Mouse (Mus musculus): ENCODE measurements at regions not wholly inside any gene's neighbourhood (a gene's known extent, or its start where the extent isn't known, plus 50 kb on each side); places are given as distances from the start of the nearest gene placed in this dataset.
A peak's percentile ranks its signal among the peaks of the same experiment; 100 is the strongest.

GRCm38 (mm10) chr7:70780742-70781332 lies 414.3 kb upstream of the Nr2f2 start:
- intact Hi-C loops (cut with DNase I), result no loop called here
- no peak for DNase-seq (ENCODE audit: low spot score in 2 of 2)

GRCm38 (mm10) chr7:70777763-70778162 lies 411.2 kb upstream of the Nr2f2 start:
- intact Hi-C loops (cut with DNase I), result no loop called here
- DNase-seq (ENCODE audit: low spot score in 2 of 2), result no peak

GRCm38 (mm10) chr7:70769655-70770054 lies 403.1 kb upstream of the Nr2f2 start:
- intact Hi-C loops (cut with DNase I), result no loop called here

DNA sequence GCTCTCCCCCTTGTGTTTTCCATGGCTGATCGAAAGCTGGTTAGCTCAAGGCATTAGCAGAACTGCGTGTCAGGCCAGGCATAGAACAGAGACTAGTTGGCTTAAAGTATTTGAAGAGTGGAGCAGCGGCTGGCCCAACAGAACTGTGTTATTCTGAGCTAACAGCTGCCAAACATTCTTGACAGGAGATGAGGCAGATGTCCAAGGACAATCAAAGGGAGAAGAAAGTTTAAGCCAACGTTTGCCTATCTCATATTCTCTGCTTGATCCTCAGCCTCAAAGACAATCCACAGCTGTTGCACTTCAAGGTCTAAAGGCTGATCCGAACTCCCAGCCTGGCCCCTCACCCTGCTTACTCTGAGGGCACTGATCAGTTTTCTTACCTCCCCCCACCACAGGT lies 401.2 kb upstream of the Nr2f2 start:
- intact Hi-C loops (cut with DNase I), result no loop called here
- DNase-seq (ENCODE audit: low spot score in 2 of 2), result no peak

More at GRCm38 (mm10) chr7:70769655-70770054, 403.1 kb upstream of the Nr2f2 start:
- DNase-seq (ENCODE audit: low spot score in 2 of 2), result no peak

DNA sequence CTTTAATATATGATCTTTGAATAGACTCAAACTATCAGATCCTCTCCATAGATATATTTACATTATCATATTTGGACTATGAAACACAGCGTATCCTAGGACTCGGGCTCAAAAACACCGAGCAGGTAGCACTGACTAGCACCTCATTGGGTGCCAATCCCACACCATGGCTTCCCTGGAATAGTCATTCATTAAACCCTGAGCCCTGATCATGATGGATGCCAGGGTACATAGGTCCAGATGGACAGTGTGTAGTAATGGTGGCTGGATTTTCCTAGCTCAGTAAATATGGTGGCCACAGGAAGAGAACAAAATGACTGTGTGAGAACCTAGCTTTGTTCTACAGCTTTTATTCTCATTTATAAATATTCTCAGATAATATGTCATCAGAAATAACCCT lies 390.1 kb upstream of the Nr2f2 start:
- DNase-seq (ENCODE audit: low spot score in 2 of 2), result no peak
- intact Hi-C loops (cut with DNase I), result no loop called here

GRCm38 (mm10) chr7:70754826-70755225 lies 388.3 kb upstream of the Nr2f2 start:
- intact Hi-C loops (cut with DNase I), result no loop called here
- DNase-seq (ENCODE audit: low spot score in 2 of 2), result no peak

GRCm38 (mm10) chr7:70752802-70753218 lies 386.3 kb upstream of the Nr2f2 start:
- no peak for DNase-seq (ENCODE audit: low spot score in 2 of 2)
- intact Hi-C loops (cut with DNase I), result no loop called here

DNA sequence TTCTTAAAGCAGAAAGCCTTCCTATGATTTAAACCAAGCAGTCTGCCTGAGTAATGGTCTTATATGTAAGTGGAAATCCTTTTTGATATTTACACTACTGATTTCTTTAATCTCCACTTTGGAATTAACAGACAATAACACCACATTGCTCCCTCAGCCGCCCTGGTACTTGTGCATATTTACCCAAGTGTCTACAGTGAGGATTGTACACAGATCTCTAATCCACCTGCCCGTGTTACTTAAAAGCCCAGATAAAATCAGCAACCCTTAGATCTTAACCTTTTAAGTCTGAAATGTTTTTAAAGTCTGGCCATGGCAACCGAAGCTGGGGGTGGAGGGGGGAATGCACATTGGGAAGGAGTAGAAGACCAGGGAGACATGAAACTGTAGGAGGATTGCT lies 382.3 kb upstream of the Nr2f2 start:
- DNase-seq (ENCODE audit: low spot score in 2 of 2), result no peak
- intact Hi-C loops (cut with DNase I), result no loop called here

DNA sequence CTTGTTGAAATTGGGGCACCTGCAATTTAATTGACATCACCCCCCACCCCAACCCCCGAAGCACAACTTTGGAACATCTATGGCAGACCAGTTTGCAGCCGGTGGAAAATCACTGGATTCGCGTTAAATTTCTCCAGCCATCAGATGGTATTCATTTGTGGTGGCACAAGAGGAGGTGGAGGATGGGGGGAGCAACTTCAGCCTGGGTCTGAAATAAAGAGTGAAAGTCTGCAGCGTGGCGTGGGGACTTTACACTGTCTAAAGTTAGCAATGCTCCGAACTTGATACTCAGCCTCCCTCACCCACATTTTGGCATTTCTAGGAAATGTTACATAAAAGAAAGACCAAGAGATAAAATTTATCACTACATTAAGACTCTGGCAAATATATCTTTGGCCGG lies 381.8 kb upstream of the Nr2f2 start:
- DNase-seq (ENCODE audit: low spot score in 2 of 2), result peak in 1 of 2 experiments; percentile 3
- intact Hi-C loops (cut with DNase I), result no loop called here

DNA sequence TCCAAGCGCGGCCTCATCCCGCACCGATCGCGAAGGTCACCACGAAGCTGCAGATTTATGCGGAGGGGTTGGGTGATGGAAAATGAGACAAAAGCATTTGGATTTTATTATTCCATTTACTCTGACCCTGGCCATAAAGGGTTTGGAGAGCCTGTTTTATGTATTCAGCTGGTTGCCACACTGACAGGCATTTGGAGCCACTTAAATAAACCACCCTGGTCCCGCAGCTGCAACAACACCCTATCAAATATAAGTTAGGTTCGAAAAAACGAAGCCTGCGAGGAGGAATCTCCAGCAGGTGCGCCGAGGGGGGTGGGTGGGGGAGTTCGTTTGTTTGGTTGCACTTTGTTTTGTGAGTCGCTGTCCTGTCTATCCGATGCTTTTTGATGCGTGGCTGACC lies 377.8 kb upstream of the Nr2f2 start:
- no peak for DNase-seq (ENCODE audit: low spot score in 2 of 2)
- intact Hi-C loops (cut with DNase I), result no loop called here

- intact Hi-C loops (cut with DNase I), result no loop called here
- DNase-seq (ENCODE audit: low spot score in 2 of 2), result no peak
Observed at GRCm38 (mm10) chr7:70735591-70735990, 369.1 kb upstream of the Nr2f2 start.

DNA sequence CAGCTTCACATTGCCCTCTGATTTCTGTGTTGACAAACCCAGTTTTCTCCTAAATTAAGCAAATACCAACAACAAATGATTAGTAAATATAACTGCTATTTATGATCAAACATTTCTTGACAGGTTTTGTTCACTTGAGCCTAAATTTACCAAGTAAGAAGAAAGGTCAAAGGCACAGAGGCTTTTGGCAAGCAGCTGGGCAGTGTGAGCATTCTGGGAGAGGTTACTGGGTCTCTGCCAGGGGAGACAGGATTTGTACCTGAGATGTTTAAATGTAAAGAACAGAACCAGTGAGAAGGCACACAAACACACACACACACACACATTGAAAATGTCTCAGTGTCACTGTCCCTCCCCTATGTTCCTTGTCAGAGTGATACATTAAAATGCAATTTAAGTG lies 367.0 kb upstream of the Nr2f2 start:
- DNase-seq (ENCODE audit: low spot score in 2 of 2), result no peak
- intact Hi-C loops (cut with DNase I), result no loop called here

DNA sequence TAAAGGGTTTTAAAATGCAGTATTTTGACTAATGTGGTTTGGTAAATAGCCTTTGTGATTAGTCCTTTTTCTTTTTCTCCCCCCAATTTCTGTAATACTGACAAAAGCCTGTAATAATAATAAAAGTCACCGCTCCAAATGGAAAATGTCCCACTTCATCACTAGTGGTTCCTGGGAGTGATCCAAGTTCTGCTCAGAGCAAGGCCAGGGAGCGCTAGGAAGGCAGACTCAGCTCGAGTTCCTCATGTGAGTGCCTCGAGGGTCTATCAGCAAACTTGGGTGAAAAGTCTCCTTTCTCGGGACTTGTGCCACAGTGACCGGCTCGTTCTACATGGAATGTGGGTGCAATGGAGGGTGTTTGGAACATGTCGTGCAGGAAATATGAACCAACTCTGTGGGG lies 363.4 kb upstream of the Nr2f2 start:
- intact Hi-C loops (cut with DNase I), result no loop called here
- no peak for DNase-seq (ENCODE audit: low spot score in 2 of 2)

DNA sequence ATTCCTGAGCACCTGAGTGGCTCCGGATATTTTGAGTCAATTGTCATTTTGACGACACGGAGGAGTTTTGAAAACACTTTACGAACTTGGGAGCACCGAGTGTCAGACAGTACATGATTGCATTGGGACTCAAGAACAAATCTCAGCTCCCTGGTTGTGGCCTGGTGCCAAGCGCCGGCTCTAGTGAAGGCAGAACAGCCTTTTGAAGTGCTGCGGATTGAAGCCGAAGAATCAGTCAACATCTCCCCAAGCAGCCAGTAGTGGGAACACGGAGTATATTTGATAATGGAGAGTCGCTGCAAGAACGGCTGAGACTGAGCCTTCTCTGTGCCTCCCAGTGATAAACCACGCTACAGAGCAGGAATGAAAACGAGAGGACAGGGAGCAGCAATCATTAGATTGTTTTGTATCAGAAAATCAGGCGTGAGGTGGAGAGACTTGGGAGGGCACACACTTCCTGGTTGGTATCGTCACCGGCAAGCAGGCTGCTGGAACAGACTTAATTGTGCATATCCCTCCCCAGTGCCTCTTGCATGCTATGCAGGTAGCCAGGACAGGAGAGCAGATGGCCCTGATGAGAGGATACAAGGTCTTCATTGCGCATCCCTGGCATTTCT lies 351.7 kb upstream of the Nr2f2 start:
- intact Hi-C loops (cut with DNase I), result no loop called here
- DNase-seq (ENCODE audit: low spot score in 2 of 2), result no peak

DNA sequence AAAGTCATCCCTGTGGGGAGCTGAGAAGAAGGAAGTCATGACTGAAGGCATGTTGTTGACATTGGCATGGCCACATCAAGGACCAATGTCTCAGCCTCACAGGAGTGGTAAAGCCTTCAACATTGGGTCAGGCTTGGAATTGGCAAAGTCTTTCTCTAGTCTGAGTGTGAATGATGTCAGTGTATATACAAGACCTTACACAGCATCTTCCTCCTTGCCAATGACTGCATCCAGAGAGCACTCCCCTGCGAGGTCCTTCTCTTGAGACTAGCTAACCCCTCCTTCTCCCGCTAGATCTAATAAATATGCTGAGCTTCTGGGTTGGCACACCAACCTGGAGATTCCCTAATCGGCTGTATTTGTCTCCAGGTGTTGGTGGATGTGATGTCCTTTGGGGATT lies 351.1 kb upstream of the Nr2f2 start:
- no peak for DNase-seq (ENCODE audit: low spot score in 2 of 2)
- intact Hi-C loops (cut with DNase I), result no loop called here

GRCm38 (mm10) chr7:70716811-70717458 lies 350.4 kb upstream of the Nr2f2 start:
- intact Hi-C loops (cut with DNase I), result no loop called here

GRCm38 (mm10) chr7:70712141-70712540 lies 345.6 kb upstream of the Nr2f2 start:
- intact Hi-C loops (cut with DNase I), result no loop called here
- DNase-seq (ENCODE audit: low spot score in 2 of 2), result peak; percentile 70 to 72

More at GRCm38 (mm10) chr7:70716811-70717458, 350.4 kb upstream of the Nr2f2 start:
- no peak for DNase-seq (ENCODE audit: low spot score in 2 of 2)

DNA sequence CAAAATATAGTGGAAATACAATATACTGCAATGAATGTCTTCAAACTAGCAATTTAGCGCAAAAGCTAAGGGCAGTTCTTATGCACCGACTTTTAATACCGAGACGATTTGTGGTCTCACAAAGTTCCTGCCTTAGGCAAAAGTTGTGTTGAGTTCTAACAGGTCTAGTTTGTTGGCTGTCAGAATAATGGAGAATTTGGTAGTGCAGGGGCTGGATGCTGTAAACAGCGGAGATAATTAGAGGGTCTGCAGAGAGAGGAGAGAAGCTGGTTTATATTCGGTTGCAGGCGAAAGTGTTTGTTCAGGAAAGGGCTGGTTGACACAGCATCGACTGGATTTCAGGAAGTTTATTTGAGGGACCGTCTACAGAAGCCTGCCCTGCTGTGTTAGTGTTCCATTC lies 339.7 kb upstream of the Nr2f2 start:
- intact Hi-C loops (cut with DNase I), result no loop called here
- no peak for DNase-seq (ENCODE audit: low spot score in 2 of 2)

DNA sequence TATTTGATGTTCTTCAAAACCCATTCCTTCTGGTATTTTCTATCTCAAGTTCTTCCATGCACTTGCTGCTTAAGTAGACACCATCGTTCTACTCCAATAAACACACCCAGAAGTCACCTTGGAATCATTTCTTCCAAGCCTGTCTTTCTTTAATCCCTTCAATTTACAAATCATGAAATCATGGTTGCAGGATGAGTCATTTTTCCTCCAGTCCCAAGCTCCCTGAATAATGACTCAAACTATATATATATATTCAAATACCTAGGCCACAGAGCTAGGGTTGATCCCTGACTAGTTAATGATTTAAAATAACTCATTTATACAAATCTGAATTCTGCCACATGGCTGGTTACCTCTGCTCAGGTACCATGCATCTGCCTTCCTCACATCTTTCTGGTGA lies 337.2 kb upstream of the Nr2f2 start:
- intact Hi-C loops (cut with DNase I), result no loop called here
- DNase-seq (ENCODE audit: low spot score in 2 of 2), result no peak

DNA sequence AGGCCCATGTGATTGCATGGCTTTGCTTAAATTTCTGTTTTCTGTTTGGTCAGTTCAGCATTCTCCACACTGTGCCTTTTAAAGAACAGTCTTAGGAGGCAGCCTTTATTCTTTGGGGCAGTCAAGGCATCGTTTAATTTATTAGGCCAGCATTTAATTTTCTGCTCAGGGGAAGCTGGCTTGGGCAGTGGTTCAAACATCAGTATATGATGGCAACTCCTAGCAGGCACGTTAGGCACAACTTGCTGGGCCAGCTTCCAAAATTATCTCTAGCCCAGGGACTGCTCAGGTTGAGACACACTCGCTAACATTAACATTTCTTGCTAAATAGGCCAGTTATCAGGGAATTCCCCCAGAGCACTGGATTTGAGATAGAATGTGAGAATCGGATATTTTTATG lies 333.9 kb upstream of the Nr2f2 start:
- intact Hi-C loops (cut with DNase I), result no loop called here
- no peak for DNase-seq (ENCODE audit: low spot score in 2 of 2)

- intact Hi-C loops (cut with DNase I), result no loop called here
- DNase-seq (ENCODE audit: low spot score in 2 of 2), result no peak
Observed at GRCm38 (mm10) chr7:70699391-70699790, 332.9 kb upstream of the Nr2f2 start.
